Mouse (Mus musculus) kidney, embryonic 16.5 days (tissue): ENCODE results near the gene Smc4. TPM values are rescaled to one million over a fixed set of nuclear protein-coding genes. Genes with fewer than 3 reads are reported as not detected.

Experiments
- ATAC-seq: fragments of 200-750 bp; cut with Nextera tagmentation; 2 replicates; pipeline ENCODE4 v1.8.0; 2017; ENCODE audit warnings: moderate TSS enrichment; ENCODE audit not compliant: low FRiP score, low TSS enrichment
- H3K27ac ChIP-seq: fragments of 300-500 bp; sonication (generic); 2 replicates; pipeline ENCODE4 v1.5.1; 2014; ENCODE audit warnings: low read length
- H3K27me3 ChIP-seq: fragments of 300-500 bp; sonication (generic); 2 replicates; pipeline ENCODE4 v1.6.1; 2014; ENCODE audit warnings: low read length, control low read depth, mixed read lengths; ENCODE audit not compliant: insufficient read depth
- H3K36me3 ChIP-seq: fragments of 300-500 bp; sonication (generic); 2 replicates; pipeline ENCODE4 v1.6.1; 2014; ENCODE audit warnings: low read length, control low read depth, mixed read lengths; ENCODE audit not compliant: insufficient read depth
- H3K4me1 ChIP-seq: fragments of 300-500 bp; sonication (generic); 2 replicates; pipeline ENCODE4 v1.6.1; 2014; ENCODE audit warnings: low read length, control low read depth, mixed read lengths; ENCODE audit not compliant: insufficient read depth
- H3K4me2 ChIP-seq: fragments of 300-500 bp; sonication (generic); replicated peaks from 2 replicates; pipeline ENCODE4 v1.6.1; 2014; ENCODE audit warnings: low read depth, low read length
- H3K4me3 ChIP-seq: fragments of 300-500 bp; sonication (generic); 2 replicates; pipeline ENCODE4 v1.5.1; 2014; ENCODE audit warnings: mild to moderate bottlenecking, low read length
- H3K9ac ChIP-seq: fragments of 300-500 bp; sonication (generic); replicated peaks from 2 replicates; pipeline ENCODE4 v1.6.1; 2014; ENCODE audit warnings: low read length
- H3K9me3 ChIP-seq: fragments of 300-500 bp; sonication (generic); 2 replicates; pipeline ENCODE4 v1.6.1; 2016; ENCODE audit warnings: low read length, control low read depth
- WGBS: fragments of 180-500 bp; shearing (Covaris S2); extraction: QIAGEN DNeasy Blood & Tissue Kit; methylation state at CpG from one replicate; pipeline ENCODE4 v1.1.7; 2014; 5-methylcytosine and 5-hydroxymethylcytosine counted together
- polyA plus RNA-seq: library from polyadenylated mRNA; unstranded; fragments of >200 nt; fragmentation: Nextera tagmentation; extraction: Ambion mirVana; gene quantifications from 2 replicates; pipeline ENCODE4 v1.2.1, GENCODE M21; 2015

The Smc4 gene
- polyA plus RNA-seq, 1 experiment from 2014 or later = 153 TPM

DNA sequence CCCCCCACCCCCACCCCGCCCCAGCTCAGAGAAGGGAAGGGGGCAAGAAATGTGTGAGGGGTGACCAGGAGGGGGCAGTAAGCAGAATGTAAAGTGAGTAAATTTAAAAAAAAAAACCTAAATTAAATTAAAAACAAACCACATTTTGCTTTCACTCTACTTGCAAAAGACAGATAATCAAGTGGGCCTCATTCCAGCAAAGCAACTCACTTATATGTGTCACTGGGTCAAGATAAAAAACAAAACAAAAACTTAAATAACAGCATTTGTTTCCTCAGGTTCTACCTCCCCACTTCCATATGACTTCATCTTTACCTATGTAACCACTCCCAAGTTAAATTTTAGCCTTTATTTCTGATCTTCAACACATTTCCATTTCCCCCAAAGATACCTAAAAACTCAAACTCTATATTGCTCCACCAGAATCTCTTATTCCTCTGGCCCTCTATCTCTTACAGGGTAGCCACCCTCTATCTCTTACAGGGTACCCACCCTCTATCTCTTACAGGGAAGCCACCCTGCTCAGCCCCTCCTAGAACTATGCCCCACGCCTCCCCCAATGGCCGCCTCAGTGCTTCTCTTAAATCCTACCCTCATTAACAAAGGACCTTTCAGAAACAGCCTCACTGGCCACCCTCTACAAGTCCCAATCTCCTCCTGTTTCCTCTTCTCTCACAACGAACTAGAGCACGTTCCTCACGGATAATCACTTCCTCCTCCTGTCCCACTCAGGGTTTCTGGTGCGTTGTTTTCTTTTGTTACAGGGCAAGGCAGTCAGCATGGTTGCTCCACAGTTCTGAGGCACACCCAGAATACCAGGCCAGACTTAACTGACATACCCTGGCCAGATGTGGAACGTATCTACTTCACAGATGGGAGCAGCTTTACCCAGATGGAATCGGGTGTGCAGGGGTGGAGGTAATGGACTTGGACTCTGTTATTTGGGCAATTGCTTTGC, 28.7 kb upstream of the Smc4 start:
- H3K4me3 ChIP-seq = no peak overlapping the region
- no peak overlapping the region for H3K27ac ChIP-seq
- H3K27me3 ChIP-seq = no peaks in the 10 kb centered on the region
- ATAC-seq = no peak
- no peaks in the 10 kb centered on the region for H3K9me3 ChIP-seq
- H3K4me2 ChIP-seq = no peak overlapping the region
- WGBS = 64% methylated on average over 9 of the region's 9 CpGs
- H3K9ac ChIP-seq = no peak overlapping the region
- 0 out of 2 replicates have a peak, but pooled peaks cover 6% of the 10 kb centered on the region for H3K36me3 ChIP-seq
- H3K4me1 ChIP-seq = no peaks in the 10 kb centered on the region

DNA sequence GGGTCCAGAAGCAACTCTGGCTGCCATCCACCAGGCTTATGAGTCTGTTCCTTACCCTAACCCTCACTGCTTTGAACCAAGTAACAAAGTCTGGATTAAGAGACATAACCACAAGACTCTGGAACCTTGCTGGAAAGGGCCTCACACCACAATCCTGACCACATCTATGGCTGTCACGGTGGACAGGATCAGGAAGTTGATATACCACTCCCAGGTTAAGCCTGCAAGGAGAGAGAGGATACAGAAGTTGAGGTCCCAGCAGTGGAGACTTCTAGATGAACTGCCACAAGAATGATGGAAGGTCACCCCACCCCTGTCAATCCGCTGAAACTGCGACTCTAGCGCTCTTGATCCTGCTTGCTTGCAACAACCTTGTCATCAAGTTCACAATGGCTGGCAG, 26.8 kb upstream of the Smc4 start:
- H3K4me1 ChIP-seq = no peaks in the 10 kb centered on the region
- no peaks in the 10 kb centered on the region for H3K9me3 ChIP-seq
- H3K4me3 ChIP-seq = no peak overlapping the region
- no peak for ATAC-seq
- no peak overlapping the region for H3K4me2 ChIP-seq
- H3K27me3 ChIP-seq = no peaks in the 10 kb centered on the region
- H3K36me3 ChIP-seq = peaks cover 9% of the 10 kb centered on the region; the same call in 1 of the 2 replicates
- WGBS = 92% methylated on average over 4 of the region's 4 CpGs
- H3K27ac ChIP-seq = no peak overlapping the region
- H3K9ac ChIP-seq = no peak overlapping the region

DNA sequence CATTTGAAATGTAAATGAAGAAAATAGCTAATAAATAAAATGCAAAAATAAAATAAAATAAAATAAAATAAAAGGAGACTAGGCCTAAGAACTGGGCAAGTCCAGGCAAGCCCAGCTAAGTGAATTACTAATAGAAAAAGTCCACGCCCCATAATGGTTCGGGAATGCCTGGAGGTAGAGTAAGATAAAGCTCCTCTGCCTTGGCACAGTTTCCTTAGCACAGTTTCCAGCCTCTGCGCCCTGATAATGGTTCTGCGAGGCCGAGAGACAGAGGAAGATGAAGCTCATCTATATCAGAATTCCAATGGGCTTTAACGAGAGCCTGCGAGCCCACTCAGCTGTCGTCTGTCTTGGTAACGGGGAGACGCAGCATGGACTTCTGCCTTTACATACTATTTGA, 25.4 kb upstream of the Smc4 start:
- Histone ChIP-seq H3K9me3 (no peaks in the 10 kb centered on the region), H3K36me3 (peaks cover 8% of the 10 kb centered on the region; the same call in 1 of the 2 replicates), H3K4me2 (no peak overlapping the region), H3K27me3 (no peaks in the 10 kb centered on the region), H3K27ac (no peak overlapping the region), H3K4me3 (no peak overlapping the region), H3K9ac (no peak overlapping the region), H3K4me1 (no peaks in the 10 kb centered on the region)
- ATAC-seq = no peak
- 95% methylated on average over 10 of the region's 10 CpGs for WGBS

DNA sequence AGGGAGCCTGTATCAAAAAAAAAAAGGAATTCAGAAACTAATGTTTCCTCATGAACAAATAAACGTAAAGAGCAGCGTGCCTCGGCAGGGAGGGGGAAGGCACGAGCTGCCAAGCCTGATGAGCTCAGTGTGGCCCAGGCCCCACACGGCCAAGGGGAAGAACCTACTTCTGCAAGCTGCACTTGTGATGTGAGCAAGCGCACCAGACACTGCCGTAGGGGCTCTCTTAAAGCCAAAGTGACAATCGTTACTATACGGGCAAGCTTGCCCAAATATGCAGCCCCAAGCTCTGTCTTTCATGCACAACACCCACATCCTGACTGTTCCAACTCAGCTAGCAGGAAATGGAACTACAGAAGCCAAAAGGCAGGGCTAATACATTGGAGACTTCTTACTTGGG, 23.6 kb upstream of the Smc4 start:
- WGBS = 71% methylated on average over 9 of the region's 9 CpGs
- H3K9ac ChIP-seq = no peak overlapping the region
- H3K9me3 ChIP-seq = no peaks in the 10 kb centered on the region
- H3K4me3 ChIP-seq = no peak overlapping the region
- no peak for ATAC-seq
- H3K4me2 ChIP-seq = no peak overlapping the region
- H3K27ac ChIP-seq = no peak overlapping the region
- no peaks in the 10 kb centered on the region for H3K27me3 ChIP-seq
- H3K4me1 ChIP-seq = no peaks in the 10 kb centered on the region
- peaks cover 12% of the 10 kb centered on the region for H3K36me3 ChIP-seq

DNA sequence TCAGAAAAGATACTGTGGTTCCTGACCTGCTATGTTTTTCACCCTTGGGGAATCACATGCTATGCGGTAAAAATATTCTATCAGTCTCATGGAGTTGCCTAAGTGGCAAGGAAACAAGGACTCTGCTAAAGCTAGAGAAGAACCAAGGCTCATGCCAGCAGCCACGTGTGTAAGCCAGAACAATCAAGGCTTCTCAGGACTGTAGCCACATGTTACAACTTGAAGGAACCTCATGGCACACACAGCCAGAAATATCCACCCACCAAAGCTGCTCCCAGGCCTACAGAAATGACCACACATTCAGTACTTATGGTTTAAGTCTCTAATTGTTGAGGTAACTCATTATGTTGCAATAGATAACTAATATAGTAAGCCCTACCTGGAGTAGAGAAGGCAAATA, 18.0 kb upstream of the Smc4 start:
- Histone ChIP-seq H3K27ac (no peak overlapping the region), H3K9ac (no peak overlapping the region), H3K9me3 (no peaks in the 10 kb centered on the region), H3K27me3 (no peaks in the 10 kb centered on the region), H3K4me1 (no peaks in the 10 kb centered on the region), H3K36me3 (peaks cover 19% of the 10 kb centered on the region), H3K4me3 (no peak overlapping the region), H3K4me2 (no peak overlapping the region)
- 88% methylated on average over 2 of the region's 2 CpGs for WGBS
- ATAC-seq = no peak

DNA sequence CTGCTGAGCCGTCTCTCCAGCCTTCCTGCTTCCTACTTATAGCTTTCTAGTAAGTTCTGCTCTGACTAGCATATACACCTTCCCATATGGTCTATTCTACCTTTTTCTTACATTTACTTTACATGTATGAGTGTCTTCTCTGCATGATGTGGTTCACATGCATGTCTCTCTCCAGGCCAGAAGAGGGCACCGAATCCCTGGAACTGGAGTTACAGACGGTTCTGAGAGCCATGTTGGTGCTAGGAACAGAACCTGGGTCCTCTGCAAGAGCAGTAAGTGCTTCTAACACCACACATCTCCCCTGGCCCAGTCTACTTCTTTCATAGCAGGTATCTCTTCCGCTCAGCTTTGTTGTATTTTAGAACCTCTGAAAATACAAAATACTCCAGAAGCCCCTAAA, 1.8 kb upstream of the Smc4 start:
- no peak for ATAC-seq
- Histone ChIP-seq H3K27ac (no peak overlapping the region), H3K36me3 (no peaks in the 10 kb centered on the region), H3K27me3 (no peaks in the 10 kb centered on the region), H3K9ac (no peak overlapping the region), H3K9me3 (no peaks in the 10 kb centered on the region), H3K4me1 (peaks cover 12% of the 10 kb centered on the region), H3K4me2 (no peak overlapping the region), H3K4me3 (no peak overlapping the region)
- WGBS = 89% methylated on average over 4 of the region's 4 CpGs

DNA sequence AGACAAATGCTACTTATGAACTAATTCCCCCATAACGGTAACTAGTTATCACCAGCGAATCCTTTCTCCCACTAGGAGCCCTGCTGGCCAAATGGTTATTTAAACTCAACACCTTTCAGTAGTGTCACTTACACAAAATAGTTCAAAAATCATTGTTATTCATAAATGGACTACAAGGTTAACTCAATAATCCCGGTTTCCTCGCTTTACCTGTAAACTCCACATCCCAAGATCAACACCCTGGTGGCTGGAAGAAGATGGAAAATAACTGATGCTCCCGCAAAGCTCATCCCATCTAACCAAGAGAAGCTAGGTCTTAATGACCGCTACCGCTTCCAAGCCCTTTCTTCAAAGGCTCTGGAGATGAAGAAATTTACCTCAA, 492 bp upstream of the Smc4 start:
- ATAC-seq = no peak; the same call in 1 of the 2 replicates
- Histone ChIP-seq H3K4me3 (peak overlapping the region; percentile 88), H3K4me1 (peaks cover 12% of the 10 kb centered on the region), H3K4me2 (peak overlapping the region; percentile 54), H3K27me3 (no peaks in the 10 kb centered on the region), H3K9ac (peak overlapping the region; percentile 93), H3K27ac (peak overlapping the region; percentile 75), H3K9me3 (no peaks in the 10 kb centered on the region), H3K36me3 (no peaks in the 10 kb centered on the region)
- WGBS = under 1% methylated on average over 7 of the region's 7 CpGs

DNA sequence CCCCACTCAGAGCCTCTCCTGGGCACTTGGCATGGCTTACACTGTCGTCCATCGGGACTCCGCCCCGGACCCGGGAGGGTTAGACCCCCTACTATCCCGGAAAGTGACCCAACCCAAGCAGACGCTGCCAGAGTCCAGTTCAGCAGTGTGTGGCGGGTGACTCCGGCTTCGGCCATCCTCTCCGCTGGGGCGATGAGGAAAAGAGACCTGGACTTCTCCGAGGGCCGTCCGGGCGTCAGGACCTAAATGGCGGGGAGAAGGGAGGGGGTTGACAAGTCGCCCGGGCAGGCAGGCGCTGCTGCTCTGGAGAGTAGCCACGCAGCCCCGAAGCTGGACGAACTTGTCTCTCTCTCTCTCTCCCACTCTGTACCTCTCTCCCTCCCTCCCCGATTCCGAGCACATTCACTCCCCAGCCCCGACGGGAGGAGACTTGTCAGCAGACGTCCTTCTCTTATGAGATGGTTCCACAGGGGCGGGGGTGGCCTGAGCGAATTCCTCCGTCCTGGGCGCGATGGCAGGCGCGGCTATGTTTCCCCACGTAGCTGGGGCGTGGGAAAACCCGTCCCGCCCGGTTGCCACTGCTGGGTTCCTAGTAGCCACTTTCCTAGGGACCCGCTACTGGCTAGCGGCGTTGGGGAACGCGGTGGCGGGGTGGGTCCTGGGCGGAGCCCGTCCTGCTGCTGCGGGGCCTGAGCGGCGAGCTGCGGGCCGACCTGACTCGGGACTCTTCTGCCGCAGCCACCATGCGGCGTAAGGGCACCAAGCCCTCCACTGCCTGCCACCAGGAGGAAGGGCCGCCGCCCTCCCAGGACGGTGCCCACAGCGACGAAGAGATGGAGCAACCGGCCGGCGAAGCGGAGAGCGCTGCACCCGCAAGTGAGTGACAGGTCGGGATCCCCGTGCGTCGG, 1.1 kb downstream of the Smc4 start:
- 0 out of 2 replicates have a peak, but pooled peaks cover 4% of the 10 kb centered on the region for H3K36me3 ChIP-seq
- H3K4me1 ChIP-seq = peaks cover 16% of the 10 kb centered on the region
- peak overlapping the region; percentile 70 for H3K4me2 ChIP-seq
- H3K27me3 ChIP-seq = no peaks in the 10 kb centered on the region
- H3K27ac ChIP-seq = peak overlapping the region; percentile 95
- peak overlapping the region; percentile 88 for H3K4me3 ChIP-seq
- peak; percentile 88 for ATAC-seq
- WGBS = under 1% methylated on average over 72 of the region's 72 CpGs
- no peaks in the 10 kb centered on the region for H3K9me3 ChIP-seq
- peak overlapping the region; percentile 93 for H3K9ac ChIP-seq

DNA sequence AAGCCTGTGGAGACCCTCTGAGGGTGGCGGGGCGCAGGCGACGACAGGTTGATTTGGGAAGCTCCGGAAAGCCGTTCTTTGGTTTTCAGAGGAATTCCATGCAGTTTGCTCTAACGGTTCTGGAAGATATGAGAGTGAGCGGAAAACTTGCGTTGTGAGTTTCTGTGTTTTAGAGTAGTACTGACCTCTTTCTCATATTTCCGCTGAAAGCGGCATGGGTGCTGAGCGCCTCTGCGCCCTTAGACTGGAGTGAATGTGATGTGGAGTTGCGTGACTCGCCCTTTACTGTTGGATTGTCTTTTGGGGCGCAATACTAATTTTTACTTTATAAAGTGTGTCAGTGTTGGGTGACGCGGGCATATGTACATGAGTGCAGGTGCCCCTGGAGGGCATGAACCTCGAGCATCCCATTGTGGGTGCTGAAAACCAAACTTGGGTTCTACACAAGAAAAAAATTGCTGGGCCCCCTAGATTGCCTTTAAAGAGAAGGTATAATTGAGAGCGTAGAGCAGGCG, 1.8 kb downstream of the Smc4 start:
- no peaks in the 10 kb centered on the region for H3K27me3 ChIP-seq
- H3K4me2 ChIP-seq = peak overlapping the region; percentile 70
- peaks cover 16% of the 10 kb centered on the region for H3K4me1 ChIP-seq
- H3K9me3 ChIP-seq = no peaks in the 10 kb centered on the region
- H3K36me3 ChIP-seq = 0 out of 2 replicates have a peak, but pooled peaks cover 4% of the 10 kb centered on the region
- no peak for ATAC-seq
- peak overlapping the region; percentile 95 for H3K27ac ChIP-seq
- H3K4me3 ChIP-seq = peak overlapping the region; percentile 88
- 3% methylated on average over 21 of the region's 21 CpGs for WGBS
- H3K9ac ChIP-seq = peak overlapping the region; percentile 93
